Mouse (Mus musculus) myocyte (in vitro differentiated cells): ENCODE data around the gene Dmwd.

Experiments used
- POLR2A ChIP-seq: IDR thresholded peaks from one replicate; pipeline ENCODE4 v1.6.1; 2011; ENCODE audit warnings: low read depth, mild to moderate bottlenecking, control low read depth, moderate library complexity; ENCODE audit not compliant: insufficient read length
- TCF12 ChIP-seq: IDR thresholded peaks from one replicate; pipeline ENCODE4 v1.6.1; 2011; ENCODE audit warnings: mild to moderate bottlenecking, control low read depth; ENCODE audit not compliant: poor library complexity, insufficient read depth, severe bottlenecking
- USF1 ChIP-seq: IDR thresholded peaks from one replicate; pipeline ENCODE4 v1.6.1; 2011; ENCODE audit warnings: low read depth, mild to moderate bottlenecking, control low read depth, moderate library complexity

GRCm38 (mm10) chr7:19086042-19086441 lies 10.0 kb downstream of the Dmwd start:
- TF ChIP-seq TCF12 (no peak), USF1 (peak; percentile 62), POLR2A (no peak)
